Mouse (Mus musculus): Measurements from ENCODE around the gene Isy1.

DNA sequence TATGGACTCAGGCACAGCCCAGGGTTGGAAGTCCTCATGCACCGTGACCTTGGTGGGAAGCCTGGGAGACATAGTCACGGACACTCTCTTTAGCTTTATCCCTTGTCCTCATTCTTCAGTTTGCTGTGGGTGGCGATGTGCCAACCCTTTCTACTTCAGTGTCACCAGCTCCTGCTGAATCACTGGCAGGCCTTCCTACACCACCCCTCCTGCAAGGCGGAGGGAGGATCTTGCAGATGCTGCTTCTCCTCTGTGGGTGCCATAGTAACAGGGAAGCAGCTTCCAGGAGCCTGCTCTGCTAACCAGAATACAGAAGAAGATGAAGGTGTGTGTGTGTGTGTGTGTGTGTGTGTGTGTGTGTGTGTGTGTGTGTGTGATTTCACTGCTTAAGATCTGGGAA, 44.2 kb upstream of the Isy1 start:
- TF ChIP-seq CTCF (IDR thresholded peaks at IDR 0.05; ENCODE audit: low read depth, low read length) (no peak), POLR2A (IDR thresholded peaks at IDR 0.05; ENCODE audit: extremely low read depth, insufficient read depth, low read length) (no peak)

Measured in liver, adult 2 months (tissue).